Mouse (Mus musculus): Measurements from ENCODE around the gene Enox1. TPM values are rescaled to one million over a fixed set of nuclear protein-coding genes. Genes with fewer than 3 reads are reported as not detected.

Enox1 gene
- total RNA-seq, 2 experiments from 2014 or later: 0.75 to 0.89 TPM

- DNase-seq: no peak
These were observed 116.4 kb downstream of the Enox1 start for GRCm38 (mm10) chr14:77272931-77273446.

- DNase-seq: no peak
These were observed 117.2 kb downstream of the Enox1 start for GRCm38 (mm10) chr14:77273721-77274120.

- no peak for DNase-seq
These were observed 119.0 kb downstream of the Enox1 start for GRCm38 (mm10) chr14:77275607-77276006.

- DNase-seq: no peak
These were observed 122.6 kb downstream of the Enox1 start for GRCm38 (mm10) chr14:77279143-77279542.

GRCm38 (mm10) chr14:77280454-77280853 is 123.9 kb downstream of the Enox1 start:
- DNase-seq: no peak

- DNase-seq: no peak
These were observed 124.3 kb downstream of the Enox1 start for GRCm38 (mm10) chr14:77280893-77281292.

GRCm38 (mm10) chr14:77283939-77284338 is 127.4 kb downstream of the Enox1 start:
- no peak for DNase-seq

GRCm38 (mm10) chr14:77285453-77285852 is 128.9 kb downstream of the Enox1 start:
- no peak for DNase-seq

- DNase-seq: no peak
These were observed 135.2 kb downstream of the Enox1 start for GRCm38 (mm10) chr14:77291756-77292155.

- DNase-seq: peak in 1 of 2 experiments; percentile 8
These were observed 140.5 kb downstream of the Enox1 start for GRCm38 (mm10) chr14:77297039-77297438.

GRCm38 (mm10) chr14:77298327-77298726 is 141.8 kb downstream of the Enox1 start:
- DNase-seq: no peak

GRCm38 (mm10) chr14:77309571-77309970 is 153.0 kb downstream of the Enox1 start:
- no peak for DNase-seq

- no peak for DNase-seq
These were observed 154.9 kb downstream of the Enox1 start for GRCm38 (mm10) chr14:77311456-77311855.

- no peak for DNase-seq
These were observed 162.8 kb downstream of the Enox1 start for GRCm38 (mm10) chr14:77319396-77319795.

- DNase-seq: no peak
These were observed 167.8 kb downstream of the Enox1 start for GRCm38 (mm10) chr14:77324348-77324747.

- DNase-seq: no peak
These were observed 171.1 kb downstream of the Enox1 start for GRCm38 (mm10) chr14:77327693-77328092.

- DNase-seq: no peak
These were observed 173.2 kb downstream of the Enox1 start for GRCm38 (mm10) chr14:77329791-77330190.

GRCm38 (mm10) chr14:77343662-77344340 is 187.2 kb downstream of the Enox1 start:
- DNase-seq: peak; percentile 62 to 79

- DNase-seq: peak in 1 of 2 experiments; percentile 30
These were observed 189.7 kb downstream of the Enox1 start for GRCm38 (mm10) chr14:77346296-77346695.

- DNase-seq: no peak
These were observed 195.3 kb downstream of the Enox1 start for GRCm38 (mm10) chr14:77351803-77352352.

GRCm38 (mm10) chr14:77362662-77363061 is 206.1 kb downstream of the Enox1 start:
- DNase-seq: no peak

GRCm38 (mm10) chr14:77368411-77368810 is 211.8 kb downstream of the Enox1 start:
- DNase-seq: peak in 1 of 2 experiments; percentile 15

GRCm38 (mm10) chr14:77369070-77369469 is 212.5 kb downstream of the Enox1 start:
- DNase-seq: no peak

GRCm38 (mm10) chr14:77370521-77370920 is 214.0 kb downstream of the Enox1 start:
- DNase-seq: no peak

All from heart, adult 18-20 months (tissue).